Mouse (Mus musculus) CD4-positive helper T cell, adult 2 months (primary cell): ENCODE measurements around the gene Mtx3.

Experiments used
- DNase-seq: peaks from one replicate; pipeline ENCODE4 v3.0.0-alpha.2; 2012; ENCODE audit warnings: low read depth, missing footprints, low spot score

The Mtx3 gene

GRCm38 (mm10) chr13:92882986-92883720 is 38.6 kb downstream of the Mtx3 start:
- no peak for DNase-seq

DNA sequence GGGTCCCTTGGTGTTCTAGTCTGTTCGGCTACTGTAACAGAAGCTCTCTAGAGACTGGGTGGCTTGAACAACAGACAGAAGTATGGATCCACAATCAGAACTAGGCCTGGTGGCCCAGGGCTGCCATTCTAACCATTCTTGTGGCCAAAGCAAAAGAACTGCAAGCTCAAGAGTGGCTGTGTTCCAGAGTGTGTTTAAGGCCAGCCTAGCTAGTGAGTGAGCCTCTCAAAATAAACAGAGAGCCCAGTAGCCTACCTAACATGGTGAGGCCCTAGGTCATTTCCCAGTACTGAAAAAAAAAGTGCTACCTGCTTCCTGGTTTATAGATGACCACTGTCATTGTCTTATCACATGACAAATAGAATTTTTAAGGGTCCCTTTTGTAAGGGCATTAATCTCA is 39.6 kb downstream of the Mtx3 start:
- no peak for DNase-seq

DNA sequence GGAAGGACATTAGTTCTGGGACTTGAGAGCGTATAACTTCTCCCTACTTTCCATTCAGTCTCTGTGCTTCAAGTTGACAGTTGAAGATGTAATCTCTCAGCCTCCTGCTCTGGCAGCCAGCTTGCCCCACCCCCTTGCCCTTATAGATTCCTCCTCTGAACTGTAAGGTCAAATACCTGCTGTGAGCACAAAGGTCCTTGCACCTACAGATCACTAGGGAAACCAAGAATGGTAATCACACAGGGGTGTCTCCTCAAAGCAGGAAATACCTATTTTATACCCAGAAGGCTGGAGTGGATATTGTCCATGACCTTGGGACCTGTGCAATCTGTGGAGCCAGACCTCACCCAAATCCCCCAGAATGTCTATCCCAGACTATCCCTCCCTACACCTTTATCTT is 40.4 kb downstream of the Mtx3 start:
- DNase-seq, result no peak

DNA sequence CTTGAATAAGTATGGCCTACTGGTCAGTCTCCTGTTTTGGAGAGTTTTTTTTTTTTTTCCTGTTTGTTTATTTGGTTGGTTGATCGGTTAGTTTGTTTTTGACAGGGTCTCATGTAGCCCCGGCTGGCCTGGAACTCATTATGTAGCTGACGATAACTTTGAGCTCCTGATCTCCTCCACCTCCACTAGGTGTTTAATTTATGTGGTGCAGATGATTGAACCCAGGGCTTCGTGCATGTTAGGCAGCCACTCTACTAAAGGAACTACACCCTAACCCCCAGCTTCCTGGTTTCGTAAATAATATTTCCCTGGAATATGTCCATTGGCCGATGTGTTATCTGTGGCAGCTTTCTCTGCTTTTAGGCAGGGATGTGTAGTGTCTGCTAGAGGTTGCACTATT is 54.5 kb downstream of the Mtx3 start:
- no peak for DNase-seq

DNA sequence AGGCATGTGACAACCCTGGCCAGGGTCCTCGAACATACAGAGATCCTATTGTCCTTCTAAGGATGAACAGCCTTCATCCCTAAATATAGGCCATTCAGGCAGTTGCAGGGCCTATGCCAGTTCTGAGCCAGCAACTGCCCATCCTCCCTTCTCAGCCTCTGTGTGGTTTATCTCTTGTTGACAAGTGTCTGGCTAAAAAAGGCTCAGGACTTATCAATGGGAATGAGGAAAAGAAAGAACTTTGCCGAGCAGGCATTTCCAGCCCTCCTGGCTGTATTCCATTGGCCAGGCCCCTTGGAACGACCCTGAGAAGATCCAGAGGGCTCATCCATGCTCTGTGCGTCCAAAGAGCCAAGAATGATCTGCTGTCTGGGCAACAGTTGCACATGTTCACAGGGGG is 58.7 kb downstream of the Mtx3 start:
- DNase-seq, result no peak

DNA sequence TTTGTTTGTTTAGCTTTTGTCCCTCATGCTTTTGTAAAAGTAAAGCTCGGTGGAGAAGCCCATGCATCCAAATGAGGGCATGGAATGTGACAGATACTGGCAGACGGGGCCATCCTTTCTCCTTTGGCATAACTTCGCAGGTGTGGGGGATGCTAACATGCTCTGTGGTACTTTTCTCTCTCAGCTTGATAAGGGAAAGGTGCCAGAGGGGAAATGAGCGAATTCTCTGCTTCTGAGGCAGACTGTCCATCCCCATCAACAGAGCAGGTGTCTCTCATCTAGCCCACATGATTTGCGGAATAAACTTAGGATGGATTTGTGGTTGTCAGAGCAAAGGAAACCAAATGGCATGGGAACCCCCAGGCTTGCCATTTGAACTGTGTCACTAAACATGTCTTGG is 61.4 kb downstream of the Mtx3 start:
- no peak for DNase-seq

DNA sequence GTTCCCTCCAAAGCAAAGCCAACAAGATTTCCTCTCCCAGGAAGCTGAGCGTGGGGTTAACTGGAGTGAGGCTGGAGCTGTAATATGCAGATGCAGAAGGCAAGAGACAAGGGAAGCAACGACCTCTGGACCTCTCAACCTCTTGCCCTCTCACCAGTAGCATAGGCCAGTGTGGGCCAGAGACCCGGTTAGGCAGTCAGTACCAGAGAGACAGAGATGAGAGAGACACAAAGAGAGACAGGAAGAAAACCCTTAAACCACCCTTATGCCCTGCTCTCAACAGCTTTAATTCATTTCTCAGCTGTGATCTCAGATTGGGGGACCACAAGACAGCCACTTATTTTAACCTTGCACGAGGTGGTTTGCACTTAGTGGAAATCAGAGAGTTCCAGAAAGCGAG is 62.8 kb downstream of the Mtx3 start:
- DNase-seq, result no peak
